Mouse (Mus musculus): ENCODE results near the gene Sars.

Sars gene

DNA sequence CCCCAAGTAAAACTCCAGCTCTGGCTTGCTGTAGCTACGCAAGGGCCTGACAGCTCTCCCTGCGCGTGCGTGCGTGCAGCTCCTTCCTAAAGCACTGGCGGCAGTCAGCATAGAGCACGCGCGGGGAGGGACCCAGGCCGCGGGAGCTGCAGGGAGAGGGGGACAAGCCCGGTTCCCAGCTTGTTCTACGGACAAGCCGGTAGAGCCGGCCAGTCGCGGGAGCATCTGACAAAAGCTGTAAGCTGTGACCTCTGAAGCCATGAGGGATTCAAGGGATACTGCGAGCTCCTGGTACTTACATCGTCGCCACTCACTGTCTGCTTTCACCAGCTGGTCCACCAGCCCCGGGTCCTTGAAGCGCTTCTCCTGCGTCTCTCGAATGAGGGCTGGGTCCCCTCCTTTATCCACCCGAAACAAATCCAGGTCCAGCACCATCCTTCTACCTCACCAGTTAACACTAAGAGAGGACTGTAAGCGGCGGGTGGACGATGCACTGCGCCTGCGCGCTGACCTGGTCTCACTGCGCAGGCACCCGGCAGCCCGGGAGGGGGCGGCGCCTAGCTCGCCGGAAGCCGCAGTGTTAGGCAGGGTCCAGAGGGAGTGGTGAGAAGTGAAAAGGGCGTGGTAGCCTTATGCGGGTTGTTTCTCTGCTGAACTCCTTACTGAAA lies at the start of gene Sars:
Gene Sars (minus strand): TSS at position 512 of the 668 bp plus-strand sequence.
- peak; percentile 87 for DNase-seq

DNA sequence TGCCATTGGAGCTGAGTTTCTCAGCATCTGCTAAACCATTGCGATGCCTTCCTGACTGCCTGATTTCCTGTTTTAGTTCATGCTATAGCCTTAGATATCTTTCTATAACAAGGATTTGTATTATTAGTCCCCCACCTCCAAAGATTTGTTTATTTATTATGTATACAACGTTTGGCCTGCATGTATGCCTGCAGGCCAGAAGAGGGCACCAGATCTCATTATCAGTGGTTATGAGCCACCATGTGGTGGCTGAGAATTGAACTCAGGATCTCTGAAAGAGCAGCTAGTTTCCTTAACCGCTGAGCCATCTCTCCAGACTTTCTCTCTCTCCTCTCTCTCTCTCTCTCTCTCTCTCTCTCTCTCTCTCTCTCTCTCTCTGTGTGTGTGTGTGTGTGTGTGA lies 45.0 kb upstream of the Sars start:
- peak; percentile 5 for DNase-seq

DNA sequence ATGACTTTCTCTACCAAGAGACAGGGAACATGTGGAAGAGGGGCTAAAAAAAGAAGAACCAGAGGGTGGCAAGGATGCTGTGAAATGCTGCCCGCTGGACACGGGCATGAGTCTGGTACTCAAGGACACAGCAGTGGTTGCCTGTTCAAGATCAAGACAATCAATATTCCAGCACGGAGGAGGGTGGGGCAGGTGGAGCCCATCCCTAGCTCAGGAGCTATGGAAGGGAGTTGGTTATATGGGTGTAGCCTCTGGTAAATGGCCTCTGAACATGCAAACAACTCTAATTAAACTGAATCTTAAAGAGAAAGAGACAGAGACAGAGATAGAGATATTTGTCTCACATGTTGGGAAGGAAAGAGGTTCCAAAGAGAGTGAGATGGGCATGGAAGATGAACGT lies 39.7 kb upstream of the Sars start:
- no peak for DNase-seq

GRCm38 (mm10) chr3:108478800-108479199 lies 33.8 kb upstream of the Sars start:
- no peak for DNase-seq

DNA sequence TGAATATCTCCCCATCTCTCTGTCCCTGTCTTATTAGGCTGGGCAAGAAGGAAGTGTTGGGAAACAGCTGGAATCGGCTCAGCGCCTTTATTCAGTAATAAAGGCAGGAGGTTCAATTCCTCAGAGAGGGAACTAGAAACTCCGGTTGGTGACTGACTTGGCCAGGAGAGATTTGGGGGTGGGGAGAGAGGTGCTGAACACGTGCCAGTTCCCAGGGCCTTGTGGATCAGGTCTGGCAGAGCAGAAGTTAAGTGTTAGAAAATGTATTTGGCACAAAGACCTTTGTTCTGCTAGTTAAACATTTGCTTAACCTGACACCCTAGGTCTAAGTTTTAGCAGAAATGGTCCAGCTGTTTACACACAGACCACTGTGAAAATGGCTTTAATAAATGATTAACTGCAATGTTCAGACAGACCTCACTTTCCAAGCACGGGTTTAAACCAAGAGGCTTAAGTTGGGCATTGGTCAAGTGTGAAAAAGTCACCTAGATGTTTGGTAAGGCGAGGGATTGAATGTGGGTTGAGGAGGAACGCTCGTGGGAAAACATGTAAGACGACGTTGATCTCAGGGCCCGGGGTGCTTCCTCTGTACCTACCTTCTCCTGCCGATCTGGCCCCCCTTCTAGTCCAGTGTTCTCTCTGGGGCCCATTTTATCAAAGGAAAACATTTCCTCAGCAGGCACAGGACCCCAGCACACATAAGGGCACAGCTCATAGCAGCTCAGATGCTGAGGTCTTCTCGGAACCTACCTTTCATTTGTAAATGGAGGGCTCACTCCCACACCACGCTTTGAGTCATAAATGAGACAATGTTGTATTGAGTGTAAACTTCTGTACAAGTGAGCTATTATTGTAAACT lies 32.0 kb upstream of the Sars start:
- no peak for DNase-seq

DNA sequence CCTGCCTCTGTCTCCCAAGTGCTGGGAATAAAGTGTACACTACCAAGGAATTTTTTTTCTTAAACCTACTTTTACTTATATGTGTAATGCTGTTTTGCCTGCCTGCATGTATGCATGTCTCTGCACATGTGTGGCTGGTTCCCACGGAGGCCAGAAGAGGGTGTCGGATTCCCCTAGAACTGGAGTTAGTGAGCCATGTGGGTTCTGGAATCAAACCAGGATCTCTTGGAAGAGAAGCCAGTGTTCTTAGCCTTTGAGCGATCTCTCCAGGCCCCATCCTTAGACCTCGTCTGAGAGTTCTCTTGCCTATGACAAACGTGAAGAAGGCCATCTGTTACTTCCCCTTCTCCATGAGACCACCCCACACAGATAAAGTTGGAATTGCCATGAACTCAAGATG lies 30.5 kb upstream of the Sars start:
- no peak for DNase-seq

GRCm38 (mm10) chr3:108474969-108475368 lies 30.0 kb upstream of the Sars start:
- DNase-seq, result no peak

GRCm38 (mm10) chr3:108467760-108468159 lies 22.8 kb upstream of the Sars start:
- no peak for DNase-seq

DNA sequence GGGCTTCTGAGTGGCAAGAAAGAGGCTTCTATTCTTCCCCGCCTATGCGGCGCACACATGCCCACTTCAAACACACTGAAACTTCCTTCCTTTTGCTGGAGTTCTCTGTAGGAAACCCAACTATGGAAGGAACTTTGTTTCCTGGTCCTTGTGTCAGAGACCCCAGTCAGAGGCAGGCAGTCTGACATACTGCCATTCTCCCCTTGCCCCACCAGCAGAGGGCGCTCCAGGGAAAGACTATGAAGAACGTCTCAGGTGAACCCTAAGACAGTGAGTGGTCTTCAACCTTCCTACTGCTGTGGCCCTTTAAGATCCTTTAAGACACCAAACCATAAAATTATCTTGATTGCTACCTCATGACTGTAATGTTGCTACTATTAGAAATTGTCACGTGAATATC lies 21.4 kb upstream of the Sars start:
- peak; percentile 57 for DNase-seq

GRCm38 (mm10) chr3:108458866-108459265 lies 13.9 kb upstream of the Sars start:
- peak; percentile 65 for DNase-seq

- DNase-seq, result peak; percentile 21
These were observed 13.4 kb upstream of the Sars start for GRCm38 (mm10) chr3:108458380-108458779.

DNA sequence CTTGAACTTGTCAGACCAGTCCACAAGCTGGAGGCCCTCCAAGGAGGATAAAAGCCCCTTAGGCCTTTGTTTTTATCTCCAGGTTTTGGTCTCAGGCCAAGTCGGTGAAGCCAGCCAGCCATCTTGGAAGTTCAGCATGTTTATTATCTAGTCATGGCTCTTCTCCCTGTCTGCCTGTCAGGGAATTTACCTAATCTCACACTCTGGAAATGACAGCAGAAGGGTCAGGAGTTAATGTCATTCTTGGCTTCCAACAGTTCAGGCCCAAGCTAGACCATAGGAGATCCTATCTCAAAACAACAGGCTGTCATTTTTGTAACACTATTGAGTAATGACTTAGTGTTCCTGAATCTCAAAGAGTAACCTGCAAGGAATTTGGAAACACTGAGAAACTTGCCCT lies 9.2 kb upstream of the Sars start:
- DNase-seq, result no peak

- no peak for DNase-seq
These were observed 7.0 kb upstream of the Sars start for GRCm38 (mm10) chr3:108451969-108452368.

DNA sequence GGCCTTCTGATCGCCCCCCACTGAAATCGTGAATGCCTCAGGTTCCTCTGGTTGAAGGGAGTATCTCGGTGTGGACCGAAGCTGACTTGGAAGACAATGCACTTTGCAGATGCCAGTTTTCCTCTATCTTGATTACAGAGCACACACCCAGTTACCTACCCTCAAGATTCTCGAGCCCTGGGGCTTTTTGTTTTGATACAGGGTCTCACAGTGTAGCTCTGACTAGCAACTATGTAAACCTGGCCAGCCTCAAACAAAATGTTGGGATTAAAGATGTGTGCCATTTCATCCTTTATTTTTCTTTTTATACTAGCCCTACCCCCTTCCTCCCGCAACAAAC lies 327 bp upstream of the Sars start:
- no peak for DNase-seq

DNA sequence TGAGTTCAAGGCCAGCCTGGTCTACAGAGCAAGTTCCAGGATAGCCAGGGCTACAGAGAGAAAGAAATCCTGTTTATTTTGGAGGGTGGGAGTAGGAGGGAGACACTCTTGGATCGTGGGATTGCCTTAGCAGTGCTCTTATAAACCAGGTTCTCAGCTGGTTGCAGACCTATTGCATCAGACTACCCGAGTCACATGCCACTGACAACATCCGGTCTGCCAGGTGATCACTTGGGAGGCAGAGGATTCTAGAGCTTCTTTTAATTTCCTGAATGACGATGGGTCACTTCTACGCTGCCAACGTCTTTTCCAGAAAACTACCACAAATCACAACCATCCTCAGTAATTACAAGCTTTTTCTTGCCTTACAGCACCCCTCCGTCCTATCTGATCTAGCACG lies 980 bp downstream of the Sars start:
- peak; percentile 38 for DNase-seq

- no peak for DNase-seq
These were observed 8.7 kb downstream of the Sars start for GRCm38 (mm10) chr3:108436380-108436714.

GRCm38 (mm10) chr3:108435701-108436379 lies 9.2 kb downstream of the Sars start:
- DNase-seq, result no peak

DNA sequence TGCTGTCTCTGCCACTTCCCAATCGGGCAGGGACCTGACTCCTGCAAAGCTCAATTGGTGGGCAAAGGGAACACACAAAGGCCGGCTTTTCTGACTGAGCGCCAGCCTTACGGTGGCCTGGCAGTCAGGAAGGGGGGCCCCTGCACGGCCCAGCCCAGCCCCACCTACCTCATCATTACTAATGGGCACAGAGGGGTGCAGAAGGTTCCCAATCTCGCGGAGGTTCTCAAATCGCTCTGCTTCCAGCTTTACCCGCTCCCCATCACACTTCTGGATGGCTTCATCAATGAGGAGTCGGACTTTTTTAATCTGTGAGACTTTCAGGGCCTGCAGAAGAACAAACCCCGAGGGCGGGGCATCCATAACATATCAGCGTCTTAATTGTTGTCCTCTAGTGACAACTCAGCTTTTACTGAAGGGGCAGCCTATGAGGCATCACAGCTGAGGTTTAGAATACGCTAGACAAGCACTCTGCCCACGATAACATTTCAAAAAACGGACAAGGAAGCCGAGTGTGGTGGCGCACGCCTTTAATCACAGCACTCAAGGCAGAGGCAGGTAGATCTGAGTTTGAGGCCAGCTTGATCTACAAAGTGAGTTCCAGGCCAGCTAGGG lies 11.0 kb downstream of the Sars start:
- DNase-seq, result no peak

GRCm38 (mm10) chr3:108433188-108433880 lies 11.7 kb downstream of the Sars start:
- no peak for DNase-seq

DNA sequence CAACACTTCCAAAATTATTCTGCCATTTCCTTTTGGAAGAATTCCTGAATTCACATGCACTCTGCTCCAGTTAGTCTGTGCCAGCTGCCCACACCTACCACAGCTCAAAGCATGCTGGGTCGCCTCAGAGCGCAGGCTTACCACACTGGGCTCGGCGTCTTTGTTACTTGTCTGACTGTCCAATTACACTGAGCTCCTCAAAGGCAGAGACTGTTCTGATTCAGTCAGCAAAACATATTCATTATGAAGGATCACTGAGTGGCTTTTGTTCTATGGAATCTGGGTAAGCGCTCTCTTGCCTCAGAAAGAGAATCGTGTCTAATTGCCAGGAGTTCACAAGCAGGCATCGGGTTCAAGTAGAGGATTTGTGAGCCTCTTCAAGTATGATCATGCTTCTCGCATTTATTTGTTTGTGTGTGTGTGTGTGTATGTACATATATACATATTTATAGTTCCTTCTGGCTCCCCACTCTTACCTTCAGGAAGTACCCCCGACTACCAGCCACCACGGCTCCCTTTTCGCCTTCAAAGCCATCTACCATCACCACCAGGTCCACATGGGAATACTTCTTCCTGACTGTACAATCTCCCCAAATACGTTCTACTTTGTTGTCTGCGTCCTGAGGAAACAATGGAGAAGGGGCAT lies 12.3 kb downstream of the Sars start:
- no peak for DNase-seq

DNA sequence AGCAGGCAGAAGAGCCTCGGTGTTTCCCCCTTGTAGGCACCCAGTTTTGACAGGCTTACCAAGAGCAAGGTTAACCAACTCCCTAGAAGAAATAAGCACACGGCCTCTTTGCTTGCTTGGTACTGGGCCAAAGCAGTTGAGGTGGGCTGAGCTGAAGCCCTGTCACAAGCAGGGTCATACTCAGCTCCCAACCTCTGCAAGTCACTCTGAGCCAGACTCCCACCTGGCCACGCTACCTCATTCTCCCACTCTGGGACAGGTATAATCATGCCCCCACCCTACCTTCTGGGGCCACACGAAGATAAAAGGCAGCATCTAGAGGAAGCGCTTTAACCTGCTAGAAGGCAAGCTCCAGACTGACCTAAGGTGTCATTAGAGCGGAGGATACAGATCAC lies 19.4 kb downstream of the Sars start:
- no peak for DNase-seq

- DNase-seq, result no peak
These were observed 19.9 kb downstream of the Sars start for GRCm38 (mm10) chr3:108424944-108425623.
